Mouse (Mus musculus) skeletal muscle tissue, adult 2 months (tissue): ENCODE data around the gene Fbrs.
A peak's percentile ranks its signal among the peaks of the same experiment; 100 is the strongest.
"Not testable (repeated sequence)": the region's sequence is repeated elsewhere in the genome, so short reads cannot be mapped to it uniquely, and the experiment has no call there.

Experiments
- DNase-seq: peaks from one replicate; pipeline ENCODE4 v3.0.0-alpha.2; 2012; ENCODE audit warnings: low read depth, low spot score

Gene Fbrs

DNA sequence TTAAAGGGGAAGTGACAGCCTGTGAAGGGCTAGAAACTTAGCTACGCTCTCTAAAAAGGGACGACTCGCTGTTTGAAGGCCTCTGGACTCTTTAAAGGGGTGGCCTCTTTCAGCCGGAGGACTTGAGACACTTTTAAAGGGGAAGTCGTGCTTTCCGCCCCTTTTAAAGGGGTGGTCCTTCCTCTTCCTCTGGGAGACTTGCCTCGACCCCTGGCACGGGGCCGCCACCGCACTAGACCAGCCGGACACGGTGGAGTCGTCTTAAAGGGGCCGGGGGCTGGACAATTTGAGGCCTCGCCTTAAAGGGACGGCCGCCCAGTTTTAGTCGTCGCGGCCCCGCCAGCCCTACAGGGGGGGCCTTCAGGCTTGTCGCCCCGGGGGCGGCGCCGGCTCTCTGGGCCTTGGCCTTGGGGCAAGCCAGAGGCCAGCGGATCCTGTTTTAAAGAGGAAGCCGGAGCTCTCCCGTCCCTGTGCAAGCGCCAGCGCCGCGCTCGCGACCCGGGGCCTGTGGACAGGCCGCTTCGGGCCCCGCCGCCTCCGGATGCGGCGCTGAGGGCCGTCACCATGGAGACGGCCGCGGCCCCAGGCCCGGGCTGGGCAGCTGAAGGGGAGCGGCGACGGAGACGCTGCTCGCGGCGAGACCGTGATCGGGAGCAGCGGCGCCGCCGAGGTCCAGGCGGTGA, at the start of gene Fbrs:
Gene Fbrs (plus strand): TSS at position 565 of the 683 bp plus-strand sequence.
- DNase-seq, result peak; percentile 99

DNA sequence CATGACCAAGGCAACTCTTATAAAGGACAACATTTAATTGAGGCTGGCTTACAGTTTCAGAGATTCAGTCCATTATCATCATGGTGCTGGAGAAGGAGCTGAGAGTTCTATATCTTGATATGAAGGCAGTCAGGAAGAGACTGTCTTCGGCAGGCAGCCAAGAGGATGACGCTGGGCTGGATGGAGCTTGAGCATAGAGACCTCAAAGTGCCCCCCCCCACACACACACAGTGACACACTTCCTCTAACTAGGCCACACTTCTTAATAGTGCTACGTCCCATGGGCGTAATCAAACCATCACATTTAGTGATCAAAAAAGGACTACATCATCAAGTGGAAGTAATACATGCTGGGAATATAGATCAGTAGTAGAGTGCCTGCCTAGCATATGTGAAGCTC, 43.8 kb upstream of the Fbrs start:
- no peak for DNase-seq

DNA sequence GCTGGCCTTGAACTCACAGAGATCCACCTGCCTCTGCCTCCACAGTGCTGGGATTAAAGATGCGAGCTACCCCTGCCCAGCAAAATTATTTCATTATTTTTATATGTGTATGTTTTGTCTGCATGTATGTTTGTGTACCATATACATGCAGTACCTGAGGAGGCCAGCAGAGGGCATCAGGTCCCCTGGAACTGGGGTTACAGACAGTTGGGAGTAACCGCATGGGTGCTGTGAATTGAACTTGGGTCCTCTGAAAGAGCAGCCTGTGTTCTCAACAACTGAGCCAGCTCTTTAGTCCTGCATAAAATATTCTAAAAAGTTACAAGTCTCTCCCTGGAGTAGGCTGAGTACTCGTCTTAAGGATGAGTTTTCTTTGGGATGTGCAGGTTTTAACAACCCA, 41.3 kb upstream of the Fbrs start:
- DNase-seq, result no peak

DNA sequence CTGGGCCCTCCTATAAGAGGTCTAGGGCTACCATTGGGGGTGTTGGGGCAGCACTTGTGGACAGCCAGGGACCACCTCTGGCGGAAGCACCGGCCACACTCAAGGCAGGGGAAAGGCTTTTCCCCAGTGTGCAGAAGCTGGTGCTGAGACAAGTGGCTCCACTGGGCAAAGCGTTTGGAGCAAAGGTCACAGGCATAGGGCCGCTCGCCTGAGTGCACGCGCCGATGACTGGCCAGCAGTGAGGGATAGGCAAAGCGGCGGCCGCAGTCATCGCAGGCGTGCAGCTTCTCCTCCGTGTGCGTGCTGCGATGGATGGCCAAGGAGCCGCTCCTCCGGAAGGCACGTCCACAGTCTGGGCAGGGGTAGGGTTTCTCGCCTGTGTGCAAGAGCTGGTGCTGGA, 35.0 kb upstream of the Fbrs start:
- DNase-seq, result no peak

DNA sequence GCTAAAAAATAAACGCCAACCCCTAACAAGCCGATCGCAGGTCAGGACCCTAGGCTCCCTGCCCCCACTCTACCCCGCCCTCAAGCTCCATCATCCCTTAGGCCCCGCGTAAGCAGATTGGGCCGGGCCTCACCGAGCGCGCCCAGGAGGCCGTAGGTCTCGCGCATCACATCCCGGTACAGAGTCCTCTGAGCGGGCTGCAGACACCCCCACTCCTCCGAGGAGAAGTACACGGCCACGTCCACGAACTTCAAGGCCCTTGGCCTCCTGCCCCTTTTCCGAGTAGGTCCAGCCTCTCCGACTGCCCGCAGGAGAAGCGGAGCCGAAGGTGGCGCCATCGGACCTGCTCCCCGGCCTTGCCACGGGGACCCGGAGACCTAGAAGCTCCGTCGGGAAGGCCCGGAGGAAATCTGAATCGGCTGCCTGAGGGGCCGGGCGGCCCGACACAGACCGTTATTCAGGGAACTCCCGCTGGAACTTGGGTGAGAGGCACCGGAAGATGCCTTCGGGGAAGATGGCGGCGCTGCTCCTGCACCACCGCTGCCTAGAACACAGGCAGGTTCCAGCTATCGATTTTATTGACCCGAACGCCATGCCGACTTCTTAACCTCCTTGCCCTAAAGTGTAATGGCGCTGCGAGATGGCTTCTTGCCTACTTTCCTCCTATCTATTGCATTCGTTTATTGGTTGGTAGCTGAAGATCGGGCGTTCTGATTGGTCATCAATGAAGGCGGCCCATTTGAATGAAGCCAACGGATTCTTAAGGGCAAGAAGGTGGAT, 30.3 kb upstream of the Fbrs start, which contains the start of gene Zfp689:
Gene Zfp689 (minus strand): TSS at position 638 of the 780 bp plus-strand sequence.
- DNase-seq, result peak; percentile 96

DNA sequence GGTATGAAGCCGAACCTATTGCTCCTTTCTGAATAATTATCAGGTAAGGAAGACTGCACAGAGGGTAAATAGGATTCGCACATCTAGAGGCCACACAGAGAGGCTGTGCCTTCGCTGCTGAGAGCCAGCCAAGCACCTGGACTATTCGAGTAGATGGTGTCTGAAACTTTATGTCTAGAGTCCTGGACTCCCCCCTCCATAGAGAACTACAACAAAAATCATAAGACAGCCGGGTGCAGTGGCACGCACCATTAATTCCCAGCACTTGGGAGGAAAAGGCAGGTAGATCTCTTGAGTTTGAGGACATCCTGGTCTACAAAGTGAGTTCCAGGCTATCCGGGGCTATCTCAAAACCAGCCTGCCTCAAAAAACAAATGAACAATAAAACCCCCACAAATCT, 29.0 kb upstream of the Fbrs start:
- DNase-seq, result no peak

DNA sequence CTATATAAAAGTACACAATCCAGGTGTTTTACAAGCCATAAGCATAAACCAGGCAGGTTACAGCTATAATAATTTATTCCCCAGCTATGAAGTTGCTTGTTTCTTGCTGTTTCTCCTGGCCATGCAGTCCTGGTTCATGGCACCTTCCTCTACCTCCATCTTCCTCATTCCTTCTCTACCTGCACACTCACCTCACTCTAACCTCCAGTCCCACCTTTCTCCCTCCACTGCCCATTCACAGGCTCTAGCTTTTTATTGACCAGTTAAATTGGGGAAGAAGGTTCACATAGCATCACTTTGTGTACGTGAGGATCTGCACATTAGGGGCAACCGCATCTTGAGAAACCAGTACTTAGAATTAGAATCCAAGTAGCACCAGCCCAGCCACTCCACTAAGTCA, 25.9 kb upstream of the Fbrs start:
- DNase-seq, result no peak

DNA sequence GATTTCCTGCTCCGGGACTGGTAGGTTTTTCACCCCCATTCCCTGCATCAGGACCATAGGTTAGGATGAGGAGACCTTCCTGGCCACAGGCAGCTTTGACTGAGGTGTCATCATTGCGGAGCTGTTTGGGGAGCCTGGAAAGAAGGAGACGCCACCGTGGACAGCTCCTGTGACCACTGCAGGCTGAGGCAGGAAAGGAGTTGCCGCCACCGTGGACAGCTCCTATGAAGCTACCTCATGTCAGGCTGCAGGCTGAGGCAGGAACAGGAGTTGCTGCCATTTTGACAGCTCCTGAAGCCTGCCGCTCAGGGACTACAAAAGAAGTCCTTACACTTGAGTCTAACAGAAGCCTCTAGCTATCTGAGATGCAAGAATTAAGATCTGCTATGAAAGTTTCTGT, 24.1 kb upstream of the Fbrs start:
- no peak for DNase-seq

DNA sequence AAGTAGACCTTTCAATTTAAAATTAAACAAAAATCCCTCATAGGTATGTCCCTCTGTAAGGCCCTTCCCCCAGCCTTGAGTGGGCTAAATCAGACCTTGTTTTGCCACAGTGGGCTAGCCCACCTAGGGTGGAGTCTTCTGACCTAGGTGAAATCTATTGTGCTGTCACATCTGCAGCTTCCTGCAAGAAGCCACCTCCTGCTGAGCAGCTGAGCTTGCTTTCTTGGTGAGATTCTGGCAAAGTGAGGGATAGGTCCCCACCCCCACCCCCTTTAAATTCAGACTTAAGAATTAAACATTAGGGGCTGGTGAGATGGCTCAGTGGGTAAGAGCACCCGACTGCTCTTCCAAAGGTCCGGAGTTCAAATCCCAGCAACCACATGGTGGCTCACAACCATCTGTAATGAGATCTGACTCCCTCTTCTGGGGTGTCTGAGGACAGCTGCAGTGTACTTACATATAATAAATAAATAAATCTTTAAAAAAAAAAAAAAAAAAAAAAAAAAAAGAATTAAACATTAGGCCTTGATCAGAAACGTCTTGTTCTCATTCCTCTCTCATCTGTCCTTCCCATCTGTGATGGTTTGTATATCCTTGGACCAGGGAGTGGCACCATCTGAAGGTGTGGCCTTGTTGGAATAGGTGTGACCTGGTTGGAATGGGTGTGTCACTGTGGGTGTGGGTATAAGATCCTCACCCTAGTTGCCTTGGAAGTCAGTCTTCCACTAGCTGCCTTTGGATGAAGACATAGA, 20.5 kb upstream of the Fbrs start:
- DNase-seq, result not testable (repeated sequence)

DNA sequence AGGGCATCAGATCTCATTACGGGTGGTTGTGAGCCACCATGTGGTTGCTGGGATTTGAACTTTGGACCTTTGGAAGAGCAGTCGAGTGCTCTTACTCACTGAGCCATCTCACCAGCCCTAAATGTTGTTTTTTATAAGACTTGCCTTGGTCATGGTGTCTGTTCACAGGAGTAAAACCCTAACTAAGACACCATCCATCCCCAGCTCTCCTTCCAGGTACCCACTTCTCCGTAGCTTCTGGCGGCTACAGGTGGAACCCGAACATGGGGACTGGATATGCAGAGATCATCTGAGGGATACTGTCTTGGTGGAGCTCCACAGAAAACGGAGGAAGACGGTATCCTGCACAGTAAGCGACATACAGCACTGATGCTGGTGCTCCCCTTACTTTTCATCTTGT, 19.7 kb upstream of the Fbrs start, which contains the start of gene Prr14:
Gene Prr14 (plus strand): TSS at position 301 of the 400 bp plus-strand sequence.
- not testable (repeated sequence) for DNase-seq

DNA sequence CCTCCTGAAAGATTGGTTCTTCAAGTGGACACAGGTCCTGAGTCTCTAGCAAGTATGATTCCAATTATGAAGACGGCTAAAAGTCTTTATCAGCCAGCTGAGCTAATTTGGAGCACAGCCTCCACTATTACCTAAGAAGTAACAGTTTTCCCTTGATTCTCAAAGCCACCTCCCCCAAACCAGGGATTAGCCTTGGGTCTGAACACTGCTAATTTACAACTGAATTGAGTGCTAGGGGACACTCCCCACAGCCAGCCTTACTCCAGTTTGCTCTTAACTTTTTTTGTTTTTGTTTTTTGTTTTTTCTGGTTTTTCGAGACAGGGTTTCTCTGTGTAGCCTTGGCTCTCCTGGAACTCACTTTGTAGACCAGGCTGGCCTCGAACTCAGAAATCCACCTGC, 13.8 kb upstream of the Fbrs start:
- no peak for DNase-seq

DNA sequence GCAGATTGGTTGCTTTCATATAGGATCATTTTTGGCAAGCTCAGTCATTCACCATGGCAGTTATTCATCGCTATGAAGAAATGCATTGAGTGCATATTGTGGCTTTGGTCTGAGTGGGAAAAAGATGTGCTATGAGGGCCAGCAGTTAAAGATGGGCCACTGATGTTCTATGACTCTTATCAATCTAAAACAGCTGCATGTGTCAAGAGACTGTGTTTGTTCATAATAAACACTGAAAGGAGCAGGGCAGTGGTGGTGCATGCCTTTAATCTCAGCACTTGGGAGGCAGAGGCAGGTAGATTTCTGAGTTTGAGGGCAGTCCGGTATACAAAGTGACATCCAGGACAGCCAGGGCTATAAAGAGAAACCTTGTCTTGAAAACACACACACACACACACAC, 13.3 kb upstream of the Fbrs start:
- not testable (repeated sequence) for DNase-seq

DNA sequence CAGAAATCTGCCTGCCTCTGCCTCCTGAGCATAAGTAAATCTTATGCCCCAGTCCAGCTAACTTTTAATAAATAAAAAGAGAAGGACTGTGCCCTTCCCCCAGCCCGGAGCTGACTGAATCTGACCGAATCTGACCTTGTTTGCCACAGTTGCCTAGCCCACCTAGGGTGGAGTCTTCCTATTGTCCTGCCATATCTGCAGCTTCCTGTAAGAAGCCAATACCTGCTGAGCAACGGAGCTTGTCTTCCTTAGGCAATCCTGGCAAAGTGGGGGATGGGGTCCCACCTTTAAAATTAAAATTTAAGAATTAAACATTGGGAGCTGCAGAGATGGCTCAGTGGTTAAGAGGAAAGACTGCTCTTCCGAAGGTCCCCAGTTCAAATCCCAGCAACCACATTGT, 12.4 kb upstream of the Fbrs start:
- DNase-seq, result no peak

DNA sequence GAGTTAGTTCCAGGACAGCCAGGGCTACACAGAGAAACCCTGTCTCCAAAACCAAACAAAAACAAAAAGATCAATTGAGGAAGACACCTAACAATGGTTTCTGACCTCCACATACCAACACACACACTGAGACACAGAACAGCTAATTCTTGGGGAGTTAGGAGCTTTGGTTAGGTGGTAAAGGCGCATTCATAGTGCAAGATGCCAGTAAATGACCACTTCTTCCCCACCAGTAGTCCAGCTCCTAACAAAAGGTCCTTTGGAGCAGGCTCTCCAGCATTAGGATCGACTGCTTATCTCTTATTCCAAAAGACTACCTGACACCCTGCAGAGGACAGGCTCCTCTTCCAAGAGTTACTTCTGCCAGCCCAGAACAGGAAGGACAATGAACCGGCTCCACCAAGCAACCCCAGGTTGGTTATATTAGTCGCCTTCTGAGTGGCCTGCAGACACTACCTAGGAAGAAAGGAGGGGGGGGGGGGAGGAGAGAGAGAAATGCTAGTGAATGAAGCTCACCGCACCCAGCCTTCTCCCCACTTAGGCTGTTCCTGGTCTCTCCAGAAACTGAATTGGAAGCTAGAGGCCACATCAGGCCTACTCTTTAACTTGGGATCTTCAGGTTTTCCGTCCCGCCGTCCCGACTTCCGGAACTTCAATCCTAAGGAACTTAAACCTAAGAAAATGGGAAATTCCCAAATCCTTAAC, 8.8 kb upstream of the Fbrs start:
- DNase-seq, result no peak

DNA sequence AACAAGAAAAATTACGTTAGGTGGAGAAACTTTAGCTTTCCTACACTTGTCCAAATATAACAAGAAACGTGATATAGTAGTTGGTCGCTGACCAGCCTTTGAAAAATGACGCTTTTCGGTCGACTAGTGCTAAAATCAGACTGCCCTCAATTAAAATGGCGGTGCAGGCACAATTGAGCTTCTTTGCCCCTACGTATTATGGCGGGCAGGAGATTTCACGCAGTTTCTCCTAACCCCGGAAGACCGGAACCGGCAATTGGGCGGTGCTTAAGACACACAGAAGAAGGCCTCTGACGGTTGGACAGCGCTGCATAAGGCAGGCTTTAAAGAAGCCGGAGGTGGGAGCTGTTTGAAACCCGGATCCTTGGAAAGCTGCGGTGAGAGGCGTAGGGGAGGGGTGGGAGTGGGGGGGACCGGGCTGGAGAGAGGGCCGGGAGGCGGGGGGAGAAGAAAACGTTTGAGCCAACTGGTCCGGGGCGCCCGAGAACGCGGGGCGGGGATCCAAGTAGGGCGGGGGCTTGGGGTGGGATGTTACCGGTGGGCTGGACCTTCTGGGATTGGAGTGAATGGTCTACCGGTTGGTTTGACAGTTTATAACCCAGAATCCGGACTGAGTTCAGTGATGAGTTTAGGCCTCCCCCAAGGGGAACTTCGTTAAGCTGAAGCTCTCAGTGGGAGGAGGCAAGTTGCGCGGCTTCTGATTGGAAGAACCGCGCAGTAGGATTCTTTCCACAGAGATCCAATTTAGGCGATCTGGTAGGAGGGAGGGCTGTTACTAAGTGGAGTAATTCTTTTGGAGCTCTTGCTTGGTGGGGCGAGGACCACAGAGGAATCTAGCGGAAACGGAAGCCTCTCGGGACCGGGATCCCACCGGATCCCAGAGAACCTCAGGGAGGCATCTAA, 8.0 kb upstream of the Fbrs start:
- peak; percentile 96 for DNase-seq

DNA sequence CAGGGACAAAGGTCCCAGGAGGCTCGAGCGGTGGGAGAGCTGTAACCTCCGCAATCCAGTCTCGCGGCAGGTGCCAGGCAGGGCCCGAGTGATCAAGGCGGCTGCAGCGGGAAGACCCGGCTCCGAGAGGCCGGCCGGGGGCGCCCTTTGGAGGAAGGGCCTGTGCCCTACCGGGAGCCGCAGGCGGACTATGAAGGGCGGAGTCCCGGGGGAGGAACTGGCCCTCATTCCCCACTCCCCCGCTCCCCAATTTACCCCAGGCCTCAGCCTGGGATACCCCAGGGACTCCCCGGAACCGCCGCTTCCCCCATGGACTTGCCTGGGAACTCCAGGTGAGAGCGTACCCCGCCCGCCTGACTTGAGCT, 7.4 kb upstream of the Fbrs start:
- no peak for DNase-seq

DNA sequence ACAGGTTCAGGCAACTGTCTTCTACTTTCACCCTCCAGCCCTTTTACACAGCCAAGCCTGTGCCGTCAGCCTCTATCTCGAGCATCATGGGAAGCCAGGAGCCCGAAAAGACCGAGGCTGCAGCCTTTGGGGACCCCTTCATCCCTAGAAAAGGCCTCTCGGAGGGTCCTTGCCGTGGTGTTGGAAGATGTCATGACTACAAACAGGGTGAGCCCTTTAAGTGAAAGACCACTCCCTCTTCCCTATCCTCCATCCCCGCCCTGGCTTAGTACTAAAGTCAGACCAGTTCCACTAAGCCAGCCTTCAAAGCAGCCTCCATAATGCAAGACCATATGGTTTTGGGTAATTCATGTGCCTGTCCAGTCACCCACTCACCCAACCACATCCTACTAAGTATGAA, 6.9 kb upstream of the Fbrs start:
- no peak for DNase-seq

DNA sequence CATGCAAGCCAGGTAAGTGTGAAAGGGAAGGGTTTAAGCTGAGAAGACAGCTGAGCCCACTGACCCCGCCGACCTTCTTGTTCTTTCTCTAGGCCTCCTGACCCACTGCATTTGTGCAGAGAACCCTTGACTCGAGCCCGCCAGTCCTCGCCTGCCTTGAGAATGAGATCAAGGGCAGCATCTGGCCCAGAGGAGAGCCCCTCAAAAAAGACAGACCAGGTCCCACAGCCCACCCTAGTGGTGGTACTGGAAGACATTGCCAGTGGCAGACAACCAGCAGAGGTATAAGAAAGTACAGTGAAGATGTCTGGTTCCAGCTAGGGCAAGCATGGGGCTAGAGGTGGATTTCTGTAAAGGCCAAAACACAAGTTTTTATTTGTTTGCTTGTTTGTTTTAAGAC, 5.3 kb upstream of the Fbrs start:
- DNase-seq, result no peak

DNA sequence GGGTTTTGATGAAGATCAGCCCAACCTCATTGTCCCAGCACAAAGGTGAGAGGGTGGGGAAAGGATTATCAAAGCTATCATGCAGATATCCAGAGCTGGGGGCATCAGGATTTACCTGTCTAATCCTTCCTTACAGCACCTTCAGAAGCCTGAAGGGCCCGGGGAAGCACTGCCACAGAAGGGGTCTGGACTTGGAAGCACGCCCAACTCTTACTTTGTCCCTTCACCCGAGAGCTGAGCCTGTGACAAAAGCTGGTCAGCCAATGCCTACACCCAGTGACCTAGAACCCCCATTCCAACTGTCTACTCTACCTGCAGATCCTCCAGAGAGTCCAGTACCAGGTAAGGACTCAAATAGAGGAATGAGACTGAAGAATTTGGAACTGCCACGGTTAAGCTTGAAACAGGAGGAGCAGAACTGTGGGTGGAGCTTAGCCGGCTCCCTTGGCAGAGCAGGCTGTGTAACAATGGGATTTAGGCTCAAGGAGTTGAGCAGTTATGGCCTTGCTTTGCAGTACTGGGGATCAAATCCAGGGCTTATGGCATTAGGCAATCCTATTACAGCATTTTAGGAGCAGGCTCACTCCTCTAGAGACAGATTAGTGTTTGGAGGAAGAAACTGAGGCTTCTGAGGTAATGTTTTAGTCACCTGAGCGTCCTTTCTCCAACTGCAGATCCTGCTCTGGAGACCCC, 4.5 kb upstream of the Fbrs start:
- no peak for DNase-seq

DNA sequence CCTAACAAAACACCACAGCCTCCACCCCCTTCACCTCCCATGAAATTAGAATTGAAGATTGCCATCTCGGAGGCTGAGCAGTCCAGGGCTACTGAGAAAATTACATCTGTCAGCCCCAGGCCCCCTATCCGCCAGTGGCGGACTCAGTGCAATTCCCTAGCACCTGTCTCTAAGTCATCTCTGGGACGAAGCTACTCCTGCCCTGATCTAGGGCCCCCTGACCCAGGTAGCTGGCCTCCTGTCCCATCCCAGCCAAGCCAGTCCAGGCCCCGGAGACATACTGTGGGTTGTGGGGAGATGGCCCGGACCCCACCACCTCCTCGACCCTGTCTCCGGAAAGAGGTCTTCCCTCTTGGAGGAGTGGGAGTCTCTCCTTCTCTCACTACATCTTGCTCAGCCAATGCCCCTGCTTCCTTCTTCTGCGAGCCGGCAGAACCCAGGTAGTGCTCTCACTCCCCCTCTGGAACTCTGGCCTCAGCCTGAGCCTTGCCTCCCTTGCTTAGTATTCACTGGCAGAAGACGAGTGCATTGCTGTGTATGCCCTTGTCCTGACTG, 3.7 kb upstream of the Fbrs start:
- no peak for DNase-seq
